Comparison of ENCODE assay signal across 11 mouse cellular contexts in the genomic region with DNA sequence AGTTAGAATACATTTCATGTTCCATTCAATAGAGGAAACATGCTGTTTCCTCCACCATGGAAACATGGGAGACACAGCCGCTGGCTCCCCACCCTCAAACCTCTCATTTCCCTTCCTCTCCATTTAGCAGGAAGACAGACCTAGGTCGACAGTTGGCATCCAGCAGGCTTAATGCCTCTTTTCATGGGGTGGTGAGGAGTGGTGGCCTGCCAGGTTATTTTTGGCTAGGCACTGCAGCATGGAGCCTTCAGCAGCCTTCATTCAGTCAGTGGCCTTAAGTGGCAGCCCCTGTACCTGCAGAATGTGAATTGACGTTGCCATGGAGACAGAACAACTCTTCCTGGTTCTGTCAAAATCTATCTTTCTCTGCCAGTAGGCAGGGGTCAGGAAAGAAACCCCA.
DNase-seq lines count a peak whose midpoint lies in the region; ATAC-seq and TF ChIP-seq lines count a peak whose summit lies in the region.
"Had no signal": no experiment of that assay in that cellular context is flagged by ENCODE, and none has a peak within 500 bp of the region (broad histone marks: within the 10 kb centered on the region; RNA-seq: fewer than 3 reads in every experiment).

No protein-coding gene starts in this region.

- H3K27ac ChIP-seq in heart, embryonic 10.5 days = 0 out of 2 replicates have a peak overlapping the region, but pooled peaks have one; percentile 36
- no peak overlapping the region for H3K27ac ChIP-seq in testis, adult 2 months (ENCODE audit: control insufficient read depth, insufficient read depth, low read depth, low read length)
- H3K27ac ChIP-seq in hindbrain, embryonic 15.5 days (replicated peaks) = peak overlapping the region; percentile 66

- no peaks in the 10 kb centered on the region for H3K9me3 ChIP-seq in heart, embryonic 10.5 days
- no peaks in the 10 kb centered on the region for H3K9me3 ChIP-seq in hindbrain, embryonic 15.5 days

- H3K27me3 ChIP-seq in heart, embryonic 10.5 days (ENCODE audit: insufficient read depth, poor library complexity, severe bottlenecking) = no peaks in the 10 kb centered on the region
- H3K27me3 ChIP-seq in testis, adult 2 months (ENCODE audit: control insufficient read depth, insufficient read depth, low read length) = no peaks in the 10 kb centered on the region
- no peaks in the 10 kb centered on the region for H3K27me3 ChIP-seq in hindbrain, embryonic 15.5 days

- TF ChIP-seq POLR2A in testis, adult 2 months (IDR thresholded peaks at IDR 0.05; ENCODE audit: control insufficient read depth, low read depth, low read length) = no peak

- intact Hi-C loops in heart, postnatal 14 days (cut with DNase I) = no loop called here

- TF ChIP-seq CTCF in testis, adult 2 months (IDR thresholded peaks at IDR 0.05; ENCODE audit: control insufficient read depth, insufficient read depth, insufficient replicate concordance, low read depth, low read length) = no peak

- DNase-seq in heart, embryonic 10.5 days (ENCODE audit: low spot score) = peak; percentile 71
- no peak for DNase-seq in heart, postnatal 14 days
- DNase-seq in testis, postnatal 14 days (ENCODE audit: low spot score) = no peak
- DNase-seq in c-Kit-positive CD71-positive TER-119-positive erythroid progenitor cells, embryonic 14.5 days (ENCODE audit: low spot score) = no peak
- DNase-seq: heart, adult 18-20 months; kidney, adult 18-20 months; lung, embryonic 14.5 days; thymus, postnatal 4 days had no signal

- peaks cover 7% of the 10 kb centered on the region; the same call in 1 of the 2 replicates for H3K4me1 ChIP-seq in heart, embryonic 10.5 days
- H3K4me1 ChIP-seq in testis, adult 2 months (ENCODE audit: control insufficient read depth, insufficient read depth, low read length) = peaks cover 6% of the 10 kb centered on the region
- H3K4me1 ChIP-seq in hindbrain, embryonic 15.5 days (replicated peaks) = peaks cover 15% of the 10 kb centered on the region

- H3K9ac ChIP-seq in hindbrain, embryonic 15.5 days = no peak overlapping the region
- H3K9ac ChIP-seq: lung, embryonic 14.5 days had no signal

- H3K36me3 ChIP-seq in heart, embryonic 10.5 days = no peaks in the 10 kb centered on the region
- H3K36me3 ChIP-seq in testis, adult 2 months (ENCODE audit: control insufficient read depth, insufficient read depth, low read length) = no peaks in the 10 kb centered on the region
- H3K36me3 ChIP-seq in hindbrain, embryonic 15.5 days = no peaks in the 10 kb centered on the region

- H3K4me3 ChIP-seq in heart, embryonic 10.5 days = no peak overlapping the region
- peak overlapping the region; percentile 66 for H3K4me3 ChIP-seq in testis, adult 2 months (ENCODE audit: control insufficient read depth, low read depth, low read length)
- H3K4me3 ChIP-seq in hindbrain, embryonic 15.5 days = no peak overlapping the region

- 46% methylated on average over 3 of the region's 3 CpGs for WGBS in heart, embryonic 10.5 days
- WGBS in hindbrain, embryonic 15.5 days = 29% methylated on average over 3 of the region's 3 CpGs

- peak; percentile 84 for ATAC-seq in hindbrain, embryonic 15.5 days (ENCODE audit: low FRiP score, low read depth)
- ATAC-seq in megakaryocyte progenitor cell, adult 5-6 weeks (replicated peaks; ENCODE audit: poor library complexity) = no peak

- no peak overlapping the region for H3K4me2 ChIP-seq in hindbrain, embryonic 15.5 days
- H3K4me2 ChIP-seq: lung, embryonic 14.5 days had no signal
